Comparison of ENCODE assay signal across 10 mouse cellular contexts in genomic region chr14:124669739-124670138, GRCm38 (mm10). TPM values are rescaled to one million over a fixed set of nuclear protein-coding genes. Genes with fewer than 3 reads are reported as not detected.
DNase-seq lines count a peak whose midpoint lies in the region; ATAC-seq lines count a peak whose summit lies in the region.
"Had no signal": no experiment of that assay in that cellular context is flagged by ENCODE, and none has a peak within 500 bp of the region (broad histone marks: within the 10 kb centered on the region; RNA-seq: fewer than 3 reads in every experiment).

No protein-coding gene starts in this region.

- peaks cover 5% of the 10 kb centered on the region for H3K27me3 ChIP-seq in kidney, embryonic 15.5 days
- 0 out of 2 replicates have a peak, but pooled peaks cover 13% of the 10 kb centered on the region for H3K27me3 ChIP-seq in hindbrain, embryonic 10.5 days (ENCODE audit: insufficient read depth, poor library complexity, severe bottlenecking)
- peaks cover 5% of the 10 kb centered on the region for H3K27me3 ChIP-seq in limb, embryonic 13.5 days
- no peaks in the 10 kb centered on the region for H3K27me3 ChIP-seq in stomach, embryonic 16.5 days (ENCODE audit: control insufficient read depth, insufficient read depth, low read length)

- DNase-seq in kidney, adult 9 months, result no peak
- peak; percentile 72 for DNase-seq in cerebellum, postnatal 10 days
- DNase-seq in hindbrain, embryonic 10.5 days (ENCODE audit: low spot score), result peak; percentile 96
- no peak for DNase-seq in heart, postnatal 4 days
- no peak for DNase-seq in natural killer cell, adult 2 months (ENCODE audit: low spot score in 2 of 2)

- no peak overlapping the region for H3K9ac ChIP-seq in kidney, embryonic 15.5 days
- no peak overlapping the region for H3K9ac ChIP-seq in limb, embryonic 13.5 days
- H3K9ac ChIP-seq in stomach, embryonic 16.5 days (ENCODE audit: low read length), result no peak overlapping the region

- H3K4me2 ChIP-seq in kidney, embryonic 15.5 days, result no peak overlapping the region
- no peak overlapping the region for H3K4me2 ChIP-seq in limb, embryonic 13.5 days (replicated peaks)
- H3K4me2 ChIP-seq in stomach, embryonic 16.5 days (ENCODE audit: low read depth, low read length), result no peak overlapping the region

- ATAC-seq in kidney, embryonic 15.5 days (replicated peaks; ENCODE audit: low FRiP score), result peak; percentile 86
- ATAC-seq in limb, embryonic 13.5 days (ENCODE audit: low FRiP score, low read depth), result peak; percentile 85
- peak; percentile 47; the same call in 1 of the 2 replicates for ATAC-seq in stomach, embryonic 16.5 days (ENCODE audit: insufficient read depth, low FRiP score)

- WGBS in kidney, embryonic 15.5 days, result 17% methylated on average over 7 of the region's 7 CpGs
- 8% methylated on average over 7 of the region's 7 CpGs for WGBS in hindbrain, embryonic 10.5 days
- 16% methylated on average over 7 of the region's 7 CpGs for WGBS in limb, embryonic 13.5 days
- WGBS in stomach, embryonic 16.5 days, result 11% methylated on average over 7 of the region's 7 CpGs

- no peaks in the 10 kb centered on the region for H3K36me3 ChIP-seq in kidney, embryonic 15.5 days
- no peaks in the 10 kb centered on the region for H3K36me3 ChIP-seq in hindbrain, embryonic 10.5 days
- no peaks in the 10 kb centered on the region for H3K36me3 ChIP-seq in limb, embryonic 13.5 days
- no peaks in the 10 kb centered on the region for H3K36me3 ChIP-seq in stomach, embryonic 16.5 days (ENCODE audit: control insufficient read depth, insufficient read depth, low read length)

- H3K9me3 ChIP-seq in kidney, embryonic 15.5 days (replicated peaks), result no peaks in the 10 kb centered on the region
- H3K9me3 ChIP-seq in hindbrain, embryonic 10.5 days, result no peaks in the 10 kb centered on the region
- H3K9me3 ChIP-seq in limb, embryonic 13.5 days, result no peaks in the 10 kb centered on the region
- H3K9me3 ChIP-seq in stomach, embryonic 16.5 days (replicated peaks; ENCODE audit: control insufficient read depth, low read length), result no peaks in the 10 kb centered on the region
- H3K9me3 ChIP-seq: megakaryocyte, embryonic 14.5 days had no signal

- no peak overlapping the region for H3K27ac ChIP-seq in kidney, embryonic 15.5 days
- H3K27ac ChIP-seq in hindbrain, embryonic 10.5 days, result peak overlapping the region; percentile 69
- H3K27ac ChIP-seq in limb, embryonic 13.5 days, result no peak overlapping the region
- H3K27ac ChIP-seq in stomach, embryonic 16.5 days (ENCODE audit: low read length), result no peak overlapping the region

- no peak overlapping the region for H3K4me3 ChIP-seq in kidney, embryonic 15.5 days (replicated peaks)
- peak overlapping the region; percentile 20; the same call in 1 of the 2 replicates for H3K4me3 ChIP-seq in hindbrain, embryonic 10.5 days
- H3K4me3 ChIP-seq in limb, embryonic 13.5 days, result no peak overlapping the region
- H3K4me3 ChIP-seq in stomach, embryonic 16.5 days (replicated peaks; ENCODE audit: low read length), result no peak overlapping the region
- H3K4me3 ChIP-seq: megakaryocyte, embryonic 14.5 days had no signal

- peaks cover under 1% of the 10 kb centered on the region for H3K4me1 ChIP-seq in kidney, embryonic 15.5 days
- H3K4me1 ChIP-seq in hindbrain, embryonic 10.5 days (replicated peaks), result peaks cover 29% of the 10 kb centered on the region
- peaks cover 5% of the 10 kb centered on the region for H3K4me1 ChIP-seq in limb, embryonic 13.5 days
- H3K4me1 ChIP-seq in stomach, embryonic 16.5 days (ENCODE audit: control insufficient read depth, insufficient read depth, low read length), result no peaks in the 10 kb centered on the region
- H3K4me1 ChIP-seq: megakaryocyte, embryonic 14.5 days had no signal

RNA-seq across cellular contexts. Expression of gene Fgf14, which starts 7.2 kb away (rescaled TPM):
- polyA plus RNA-seq in kidney, embryonic 15.5 days (2015; fragmentation: Nextera tagmentation; extraction: Ambion mirVana), result 0.22 and 0.35 TPM in 2 replicates
- 4.4 and 5.1 TPM in 2 replicates for polyA plus RNA-seq in hindbrain, embryonic 10.5 days (2016; fragmentation: Nextera tagmentation; extraction: Ambion mirVana)
- polyA plus RNA-seq in limb, embryonic 13.5 days (2015; fragmentation: Nextera tagmentation; extraction: Ambion mirVana), result 0.72 and 0.81 TPM in 2 replicates
- polyA plus RNA-seq in stomach, embryonic 16.5 days (2015; fragmentation: Nextera tagmentation; extraction: Ambion mirVana), result 2.4 and 2.6 TPM in 2 replicates
- total RNA-seq in heart, postnatal 4 days (2021), result 1 to 10 TPM; 1.5 to 2.1 TPM
- total RNA-seq: MEL had no signal

Comparison
In these comparisons a context has a peak if more than half of its experiments do, and no peak if none do; other contexts are left out.
1. DNase-seq: peak in cerebellum, postnatal 10 days (2 of 2) and hindbrain, embryonic 10.5 days (single experiment); none in kidney, adult 9 months (single experiment), heart, postnatal 4 days (single experiment) and natural killer cell, adult 2 months (0 of 2).
2. Peak in every context shown above with its lines, with median percentiles within 50 percentile points of each other: ATAC-seq.